In the genomic region with DNA sequence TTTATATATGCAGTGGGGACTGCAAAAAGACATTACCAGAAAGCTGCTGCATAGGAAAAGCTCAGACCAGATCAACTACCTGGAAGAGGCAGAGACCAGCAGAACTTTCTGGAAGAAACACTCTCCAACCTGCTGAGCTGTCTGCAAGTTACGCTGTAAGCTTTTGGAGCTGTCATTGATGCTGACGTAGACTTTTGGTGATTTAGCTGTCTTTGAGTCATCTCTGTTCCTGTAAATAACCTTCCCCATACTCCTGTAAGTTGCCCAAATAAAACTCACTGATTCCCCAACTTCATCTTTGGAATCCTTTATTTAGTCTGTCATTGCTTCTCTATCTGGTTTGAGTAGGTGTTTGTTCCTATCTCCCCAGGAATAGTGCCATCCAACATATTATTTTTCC, we compare ENCODE assay signal across 12 mouse cellular contexts.
"Had no signal": no experiment of that assay in that cellular context is flagged by ENCODE, and none has a peak within 500 bp of the region (broad histone marks: within the 10 kb centered on the region; RNA-seq: fewer than 3 reads in every experiment).

No protein-coding gene starts in this region.

- DNase-seq: retina, postnatal 1 day; right cerebral cortex, adult 18-20 months; right cerebral cortex, postnatal 14 days; right cerebral cortex, postnatal 25 days; right cerebral cortex, postnatal 4 days; spleen, adult 18-20 months; thymus, adult 18-20 months; thymus, adult 2 months; thymus, postnatal 14 days; thymus, postnatal 25 days; thymus, postnatal 36 days; thymus, postnatal 4 days had no signal
